Mouse (Mus musculus): Measurements from ENCODE around the gene Exosc6. TPM values are rescaled to one million over a fixed set of nuclear protein-coding genes. Genes with fewer than 3 reads are reported as not detected.
A peak's percentile ranks its signal among the peaks of the same experiment; 100 is the strongest.
"Not testable (repeated sequence)": the region's sequence is repeated elsewhere in the genome, so short reads cannot be mapped to it uniquely, and the experiment has no call there.

The Exosc6 gene
- total RNA-seq, 2 experiments from 2014 or later: not detected

DNA sequence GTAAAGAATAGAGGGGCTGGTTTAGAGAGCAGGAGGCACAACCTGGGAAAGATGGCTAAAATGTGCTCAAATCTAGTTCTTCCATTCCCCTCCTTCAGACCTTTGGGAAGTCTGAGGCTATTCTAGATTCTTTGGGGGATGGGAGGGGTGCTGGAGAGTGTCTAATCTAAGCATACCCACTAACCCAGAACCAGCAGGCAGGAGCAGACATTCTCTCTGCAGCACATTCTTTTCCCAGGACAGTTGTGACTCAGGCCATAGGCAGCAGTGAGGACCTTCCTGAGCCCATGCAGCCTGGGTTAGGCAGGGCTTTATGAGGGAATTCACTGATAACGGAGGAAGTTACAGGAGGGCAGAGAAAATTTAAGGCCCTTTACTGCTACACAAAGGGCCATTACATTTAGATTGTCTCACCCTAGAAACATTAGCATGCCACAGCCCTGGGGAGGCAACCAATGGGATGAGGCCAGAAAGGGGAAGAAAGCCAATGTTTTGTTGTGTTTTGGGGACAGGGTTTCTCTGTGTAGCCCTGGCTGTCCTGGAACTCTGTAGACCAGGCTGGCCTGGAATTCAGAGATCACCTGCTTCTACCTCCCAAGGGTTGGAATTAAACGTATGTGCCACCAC, 2.9 kb downstream of the Exosc6 start:
- no peak for DNase-seq (ENCODE audit: low spot score in 2 of 2)

DNA sequence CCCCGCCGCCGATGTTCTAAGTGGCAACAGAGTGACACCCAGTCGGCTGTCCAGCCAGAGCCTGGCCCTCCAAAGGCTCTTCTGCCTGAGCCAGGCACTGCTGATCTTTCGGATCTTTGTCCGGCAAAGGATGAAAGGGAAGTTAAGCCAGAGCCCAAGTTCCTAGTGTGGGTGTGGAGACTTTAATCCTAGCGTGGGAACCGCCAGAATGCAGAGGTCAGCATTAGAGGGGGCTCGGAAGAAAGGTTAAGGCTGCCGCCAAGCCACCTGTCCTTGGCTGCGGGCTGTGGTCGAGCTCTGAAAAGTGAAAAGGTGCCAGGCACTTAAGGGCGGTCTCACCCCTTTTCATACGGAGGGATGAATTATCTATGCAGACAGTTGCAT, 5.5 kb downstream of the Exosc6 start:
- no peak for DNase-seq (ENCODE audit: low spot score in 2 of 2)

DNA sequence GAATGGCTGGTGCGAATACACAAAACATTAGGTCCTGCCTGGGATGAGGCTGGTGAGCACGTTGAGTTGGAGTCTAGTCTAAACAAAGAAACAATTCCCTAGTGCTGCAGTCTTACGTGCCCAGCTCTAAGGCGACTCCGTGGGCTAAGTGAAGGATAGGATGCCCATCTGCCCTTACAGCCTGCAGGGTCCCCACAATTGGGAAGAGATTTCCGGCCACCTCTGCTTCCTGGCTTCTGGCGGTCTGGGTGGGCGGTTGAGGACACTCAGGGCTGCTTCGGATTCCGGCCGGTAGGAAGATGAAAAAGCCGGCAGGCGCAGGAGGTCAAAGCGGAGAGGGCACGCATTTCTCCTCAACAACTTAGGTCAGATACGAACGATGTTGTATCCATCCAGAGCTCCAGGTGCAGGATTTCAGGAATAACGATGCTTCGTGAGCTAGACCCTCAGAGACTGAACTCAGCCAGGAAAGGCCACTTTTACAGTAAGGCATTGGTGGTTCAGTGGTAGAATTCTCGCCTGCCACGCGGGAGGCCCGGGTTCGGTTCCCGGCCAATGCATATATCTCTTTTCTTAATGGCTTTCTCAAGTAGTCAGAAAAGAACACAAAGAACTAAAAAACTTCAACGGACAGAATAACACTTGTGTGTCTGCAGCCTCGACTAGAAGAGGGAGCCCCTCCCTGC, 6.1 kb downstream of the Exosc6 start:
- DNase-seq (ENCODE audit: low spot score in 2 of 2): peak; percentile 95

DNA sequence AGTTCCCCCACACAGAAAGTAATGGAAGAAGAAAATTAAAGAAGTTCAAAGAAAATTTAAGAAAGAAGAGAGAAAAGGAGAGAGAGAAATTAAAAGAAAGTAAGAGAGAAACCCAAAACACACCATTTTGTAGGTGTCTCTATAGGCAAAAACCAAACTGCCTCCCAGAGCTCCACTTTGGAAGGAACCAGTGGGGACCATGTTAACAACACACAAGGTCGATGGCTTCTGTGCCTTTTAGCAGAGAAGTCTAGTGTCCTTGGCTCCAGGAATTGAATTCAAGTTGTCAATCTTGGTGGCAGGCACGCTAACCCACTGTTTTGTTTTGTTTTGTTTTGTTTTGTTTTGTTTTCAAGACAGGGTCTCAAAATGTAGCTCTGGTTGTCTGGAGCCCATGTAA, 6.8 kb downstream of the Exosc6 start:
- DNase-seq (ENCODE audit: low spot score in 2 of 2): no peak

DNA sequence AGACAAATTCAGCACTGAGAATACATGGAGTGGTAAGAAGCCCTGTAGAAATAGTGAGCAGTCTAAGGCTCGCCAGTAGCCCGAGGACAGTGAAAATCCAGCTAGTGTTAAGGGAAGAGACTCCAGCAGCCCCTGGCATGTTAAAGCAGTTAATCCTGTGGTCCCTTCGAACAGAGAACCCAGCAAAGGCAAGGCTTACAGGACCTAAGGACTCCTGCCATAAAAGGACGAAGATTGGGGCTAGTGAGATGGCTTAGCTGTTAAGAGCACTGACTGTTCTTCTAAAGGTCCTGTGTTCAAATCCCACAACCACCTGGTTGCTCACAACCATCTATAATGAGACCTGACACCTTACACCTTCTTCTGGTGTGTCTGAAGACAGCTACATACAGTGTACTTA, 10.2 kb downstream of the Exosc6 start:
- no peak for DNase-seq (ENCODE audit: low spot score in 2 of 2)

DNA sequence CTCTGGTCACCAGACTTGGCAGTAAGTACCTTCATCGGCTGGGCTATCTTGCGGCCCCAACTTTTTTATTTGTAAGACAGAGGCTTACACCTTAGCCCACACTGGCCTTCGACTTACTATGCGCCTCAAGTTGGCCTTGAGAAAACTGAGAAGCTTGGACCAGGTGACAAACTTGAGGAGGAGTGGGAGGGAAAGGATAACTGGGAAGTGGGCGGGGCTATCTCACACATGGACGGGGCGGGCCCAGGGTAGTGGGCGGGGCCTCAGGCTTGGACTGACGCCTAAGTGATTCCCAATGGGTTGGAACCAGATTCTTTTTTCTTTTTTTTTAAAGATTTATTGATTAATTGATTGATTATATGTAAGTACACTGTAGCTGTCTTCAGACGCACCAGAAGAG, 11.3 kb downstream of the Exosc6 start:
- no peak for DNase-seq (ENCODE audit: low spot score in 2 of 2)

DNA sequence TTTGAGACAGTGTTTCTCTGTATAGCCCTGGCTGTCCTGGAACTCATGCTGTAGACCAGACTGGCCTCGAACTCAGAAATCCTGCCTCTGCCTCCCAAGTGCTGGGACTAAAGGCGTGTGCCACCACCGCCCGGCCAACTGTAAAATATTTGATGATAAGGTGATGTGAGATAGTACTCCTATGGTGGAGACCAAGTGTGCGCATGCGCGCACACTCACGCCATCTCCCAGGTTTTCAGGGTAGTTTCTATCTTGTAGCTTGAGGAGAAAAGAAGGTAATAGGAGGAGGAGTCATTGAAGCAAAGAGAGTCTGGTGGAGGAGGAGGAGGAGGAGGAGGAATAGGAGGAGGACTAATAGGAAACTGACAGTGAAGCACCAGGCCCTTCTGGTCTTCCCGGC, 12.5 kb downstream of the Exosc6 start:
- DNase-seq (ENCODE audit: low spot score in 2 of 2): not testable (repeated sequence)

DNA sequence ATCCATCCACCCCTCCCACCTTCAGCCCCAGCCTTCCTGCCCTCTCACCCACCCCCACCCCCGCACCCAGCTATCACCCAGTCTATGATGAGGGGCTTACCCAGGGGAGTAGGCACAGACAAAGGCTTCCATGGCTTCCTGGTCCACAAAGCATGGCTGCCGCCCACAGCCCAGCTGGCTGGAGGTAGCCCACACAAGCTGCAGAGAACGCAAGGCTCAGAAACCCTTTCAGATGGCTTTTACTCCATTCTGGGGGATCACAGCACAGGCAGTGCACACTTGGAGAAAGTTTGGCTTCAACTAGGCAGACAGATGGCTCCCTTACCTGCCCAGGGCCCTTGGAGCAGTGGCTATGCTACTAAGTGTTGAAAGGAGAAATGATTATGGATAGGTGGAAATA, 19.8 kb downstream of the Exosc6 start:
- DNase-seq (ENCODE audit: low spot score in 2 of 2): no peak

DNA sequence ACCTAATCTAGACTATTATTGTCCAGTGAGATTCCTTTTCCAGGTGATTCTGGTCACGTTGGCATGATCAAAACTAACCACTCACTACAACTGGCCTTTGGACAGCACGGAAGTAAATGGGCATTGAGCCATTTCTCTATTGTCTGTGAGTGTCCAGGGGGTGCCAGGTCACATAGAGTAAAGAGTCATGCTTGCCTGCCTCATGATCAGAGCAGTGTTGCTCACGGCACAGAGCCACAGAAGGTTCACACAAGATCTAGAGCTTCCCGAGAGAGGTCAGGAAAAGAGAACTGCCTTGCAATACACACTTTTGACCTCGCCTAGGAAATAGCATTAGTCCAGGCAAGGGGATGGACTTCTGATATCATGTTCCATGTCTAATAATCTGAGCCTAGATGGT, 23.3 kb downstream of the Exosc6 start:
- DNase-seq (ENCODE audit: low spot score in 2 of 2): no peak

DNA sequence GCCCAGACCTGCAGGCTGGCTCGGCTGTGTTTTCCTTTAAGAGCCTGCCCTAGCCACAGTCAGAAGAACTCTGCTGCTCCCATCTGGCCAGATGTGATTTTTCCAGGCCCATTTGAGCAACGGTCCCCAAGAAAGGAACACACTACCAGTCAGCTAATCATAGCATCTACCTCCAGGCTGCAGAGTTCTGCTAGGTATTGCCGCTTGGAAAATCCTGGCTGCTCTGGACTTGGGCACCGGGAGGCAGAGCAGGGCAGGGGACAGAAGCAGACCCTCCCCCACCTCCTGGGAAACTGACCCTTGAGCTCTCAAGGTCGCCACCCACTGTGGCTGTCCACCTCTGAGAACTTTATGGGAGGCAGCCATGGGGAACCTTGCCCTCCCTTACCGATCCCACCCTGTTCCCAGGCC, 23.7 kb downstream of the Exosc6 start:
- no peak for DNase-seq (ENCODE audit: low spot score in 2 of 2)

DNA sequence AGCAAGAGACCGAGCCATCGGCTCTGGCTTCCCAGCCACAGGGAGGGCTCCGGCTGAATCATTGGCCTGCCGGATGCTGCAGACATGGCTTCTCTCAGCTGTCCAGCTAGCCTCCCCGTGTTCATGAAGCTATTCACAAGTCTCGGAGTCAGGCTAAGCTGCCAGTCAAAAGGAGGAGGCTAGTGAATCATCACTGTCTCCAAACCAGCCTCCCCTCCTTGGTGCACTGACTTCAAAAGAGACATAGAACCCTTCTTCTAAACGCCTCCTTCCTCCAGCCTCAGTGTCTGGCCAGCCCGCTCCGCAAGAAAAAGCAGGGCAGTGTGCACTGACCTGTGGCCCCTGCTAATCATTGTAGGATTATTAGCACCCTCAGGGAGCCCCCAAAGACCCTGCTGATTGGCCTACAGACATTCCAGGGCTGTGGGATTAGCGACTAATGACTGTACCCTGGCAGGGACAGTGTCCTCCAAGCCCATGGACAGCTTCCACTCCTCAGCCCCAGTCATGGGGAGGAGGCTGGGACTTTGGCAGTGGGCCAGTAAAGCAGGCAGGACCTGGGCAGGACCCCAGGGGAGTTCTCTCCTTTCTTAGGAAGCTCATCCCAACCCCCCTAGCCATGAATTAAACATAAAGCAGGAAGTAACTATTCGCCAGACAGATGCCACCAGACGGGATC, 25.6 kb downstream of the Exosc6 start:
- no peak for DNase-seq (ENCODE audit: low spot score in 2 of 2)

DNA sequence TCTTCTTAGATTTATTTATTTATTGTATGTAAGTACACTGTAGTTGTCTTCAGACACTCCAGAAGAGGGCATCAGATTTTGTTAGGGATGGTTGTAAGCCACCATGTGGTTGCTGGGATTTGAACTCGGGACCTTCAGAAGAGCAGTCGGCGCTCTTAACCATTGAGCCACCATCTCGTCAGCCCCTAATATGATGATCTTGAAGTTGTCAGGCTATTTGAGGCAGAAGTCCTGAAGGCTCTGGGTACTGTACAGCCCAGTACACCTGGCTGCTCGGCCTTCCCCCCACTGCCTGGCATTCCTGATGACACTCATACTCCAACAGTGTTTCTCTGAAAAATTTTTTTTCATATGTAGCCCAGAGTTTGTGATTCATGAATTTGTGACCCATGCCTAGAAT, 27.8 kb downstream of the Exosc6 start:
- not testable (repeated sequence) for DNase-seq (ENCODE audit: low spot score in 2 of 2)

DNA sequence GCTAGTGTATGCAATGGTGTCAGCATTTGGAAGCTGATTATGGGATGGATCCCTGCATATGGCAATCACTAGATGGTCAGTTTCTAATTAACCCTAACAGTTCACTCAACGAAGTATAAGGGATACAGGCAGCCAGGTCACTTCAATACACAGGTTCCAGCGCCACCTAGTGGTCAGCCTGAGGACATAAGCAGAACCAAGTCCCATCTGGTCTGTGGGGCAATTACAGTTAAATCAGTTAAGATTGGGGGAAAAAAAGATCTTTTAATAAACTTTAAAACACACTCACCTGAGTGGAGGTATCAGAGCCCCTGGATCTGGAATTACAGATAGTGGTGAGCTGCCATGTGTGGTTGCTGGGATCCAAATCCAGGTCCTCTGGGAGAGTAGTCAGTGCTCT, 34.0 kb downstream of the Exosc6 start:
- DNase-seq (ENCODE audit: low spot score in 2 of 2): peak; percentile 83 to 86

DNA sequence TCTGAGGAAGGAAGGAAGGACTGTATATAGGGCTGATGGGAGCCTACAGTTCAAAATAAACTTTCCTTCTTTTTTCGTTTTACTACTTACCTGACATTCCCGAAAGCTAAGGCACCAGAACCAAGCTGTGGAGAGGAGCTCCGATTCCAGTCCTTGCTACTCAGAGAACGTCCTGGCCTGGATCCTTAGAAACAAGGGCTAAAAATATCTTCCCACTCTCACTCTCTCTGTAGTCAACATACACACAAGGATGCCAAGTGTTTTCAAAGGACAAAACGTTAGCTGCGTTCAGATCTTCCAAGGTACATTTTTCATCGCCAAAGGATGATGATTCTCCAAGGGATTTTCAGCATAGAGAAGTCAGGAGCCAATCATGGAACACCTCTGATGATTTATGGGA, 35.6 kb downstream of the Exosc6 start:
- DNase-seq (ENCODE audit: low spot score in 2 of 2): no peak

DNA sequence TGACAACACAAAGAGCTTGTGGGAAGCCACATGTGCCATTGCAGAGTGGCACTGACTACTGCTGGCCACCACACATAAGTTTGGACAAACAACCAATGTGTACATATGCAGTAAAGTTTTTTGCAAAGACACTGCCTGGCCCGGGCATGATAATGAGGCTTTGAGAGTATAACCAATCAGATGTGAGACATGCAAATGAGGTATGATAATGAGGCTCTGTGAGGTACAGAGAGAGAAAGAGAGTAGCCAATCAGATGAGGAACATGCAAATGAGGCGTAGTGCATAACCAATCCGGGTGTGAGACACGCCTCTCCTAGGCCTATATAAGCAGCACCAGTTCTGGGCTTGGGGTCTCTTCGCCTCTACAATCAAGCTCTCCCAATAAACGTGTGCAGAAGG, 36.2 kb downstream of the Exosc6 start, which contains the start of gene Clec18a:
Clec18a (minus strand) TSS at position 101 of the 400 bp plus-strand sequence.
- DNase-seq (ENCODE audit: low spot score in 2 of 2): not testable (repeated sequence)

DNA sequence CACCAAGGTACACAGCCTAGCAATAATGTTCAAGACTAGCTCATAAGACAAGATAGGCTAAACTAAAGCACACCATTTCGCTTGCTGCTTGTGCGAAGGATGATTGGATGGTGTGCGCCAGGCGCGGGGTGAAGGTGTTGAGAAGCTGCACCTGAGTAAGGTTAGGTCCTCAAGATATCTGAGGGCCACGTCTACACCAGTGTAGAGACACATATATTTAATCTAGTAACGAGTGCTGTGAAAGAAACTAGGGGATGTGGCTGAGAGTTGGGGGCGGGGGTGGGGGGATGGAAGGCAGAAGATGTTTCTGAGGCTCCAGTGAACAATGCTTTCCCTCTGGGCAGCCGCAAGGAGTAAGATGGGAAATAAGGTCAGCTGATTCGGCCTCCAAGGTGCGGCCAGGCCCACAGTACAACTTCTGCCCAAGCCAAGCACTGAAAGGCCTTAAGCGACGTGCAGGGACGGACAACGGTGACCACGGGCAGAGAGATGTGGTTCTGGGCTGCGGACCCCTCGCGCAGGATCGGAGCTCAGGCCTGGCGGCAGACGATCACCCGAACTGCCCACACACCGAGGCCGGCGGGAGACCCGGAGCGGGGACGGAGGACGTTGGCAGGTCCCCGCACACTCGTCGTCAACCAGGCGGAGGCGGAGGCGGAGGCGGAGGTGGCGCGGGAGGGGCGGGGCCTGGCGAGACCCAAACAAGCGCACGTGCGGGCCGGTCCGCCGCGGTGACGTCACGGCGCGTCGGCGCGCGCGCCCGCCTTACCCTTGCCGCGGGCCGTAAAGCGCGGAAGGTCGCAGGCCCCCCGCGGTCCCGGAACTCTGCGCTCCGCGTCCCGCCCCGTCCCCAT, 38.0 kb downstream of the Exosc6 start, which contains the start of gene Pdpr:
Pdpr (plus strand) TSS at position 766 of the 854 bp plus-strand sequence.
- peak; percentile 87 to 93 for DNase-seq (ENCODE audit: low spot score in 2 of 2)

DNA sequence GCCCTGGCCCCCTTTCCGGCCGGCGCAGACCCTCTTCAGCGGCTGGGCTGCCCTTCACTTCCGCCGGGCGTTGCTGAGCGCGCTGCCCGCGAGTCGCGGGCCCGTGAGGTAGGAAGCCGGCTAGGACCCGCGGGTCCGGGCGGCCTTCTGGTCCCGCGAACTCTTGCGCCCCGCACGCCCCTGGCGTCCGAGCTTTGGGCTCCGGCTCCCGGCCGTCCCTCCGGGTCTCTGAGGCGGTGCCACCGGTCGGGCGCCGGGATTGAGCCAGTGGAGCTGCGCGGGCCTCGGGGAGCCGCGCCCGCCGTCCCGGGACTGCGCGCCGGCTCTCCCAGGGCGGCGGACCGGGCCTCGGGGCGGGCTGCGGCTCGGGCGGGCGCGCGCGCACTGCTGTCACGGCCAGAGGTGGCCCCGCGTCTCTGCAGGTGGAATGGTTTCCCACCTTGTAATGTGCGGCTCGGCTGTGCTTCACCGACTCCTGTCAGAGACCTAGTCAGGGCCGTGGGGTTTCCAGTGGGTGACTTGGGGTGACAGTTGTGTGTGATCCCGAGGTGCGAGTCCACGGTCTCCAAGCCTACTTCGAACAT, 38.7 kb downstream of the Exosc6 start:
- DNase-seq (ENCODE audit: low spot score in 2 of 2): peak in 1 of 2 experiments; percentile 18

All from layer of hippocampus, postnatal 10 days (tissue).